Mouse (Mus musculus): ENCODE results near the gene Gm1673. TPM values are rescaled to one million over a fixed set of nuclear protein-coding genes. Genes with fewer than 3 reads are reported as not detected.

Gene Gm1673
- polyA plus RNA-seq, 1 experiment from 2014 or later, result 613 TPM

GRCm38 (mm10) chr5:33955868-33956267 lies 27.4 kb upstream of the Gm1673 start:
- WGBS, result 95% methylated on average over 4 of the region's 4 CpGs
- H3K27me3 ChIP-seq, result no peaks in the 10 kb centered on the region
- no peaks in the 10 kb centered on the region for H3K4me1 ChIP-seq (replicated peaks)
- H3K9me3 ChIP-seq, result peaks cover 13% of the 10 kb centered on the region
- H3K9ac ChIP-seq (replicated peaks), result no peak overlapping the region
- no peak overlapping the region for H3K4me2 ChIP-seq (replicated peaks)
- H3K36me3 ChIP-seq, result no peaks in the 10 kb centered on the region
- no peak for ATAC-seq
- H3K4me3 ChIP-seq (replicated peaks), result no peak overlapping the region
- H3K27ac ChIP-seq, result no peak overlapping the region

- Histone ChIP-seq H3K4me1 (replicated peaks) (no peaks in the 10 kb centered on the region), H3K4me2 (replicated peaks) (no peak overlapping the region), H3K27ac (no peak overlapping the region), H3K36me3 (no peaks in the 10 kb centered on the region), H3K9ac (replicated peaks) (no peak overlapping the region), H3K27me3 (no peaks in the 10 kb centered on the region), H3K4me3 (replicated peaks) (no peak overlapping the region), H3K9me3 (peaks cover 1% of the 10 kb centered on the region; the same call in 1 of the 2 replicates)
- ATAC-seq, result no peak
- 80% methylated on average over 4 of the region's 4 CpGs for WGBS
These were observed 23.9 kb upstream of the Gm1673 start for GRCm38 (mm10) chr5:33959382-33959781.

GRCm38 (mm10) chr5:33974736-33975135 lies 8.5 kb upstream of the Gm1673 start:
- Histone ChIP-seq H3K4me1 (replicated peaks) (no peaks in the 10 kb centered on the region), H3K27me3 (no peaks in the 10 kb centered on the region), H3K36me3 (peaks cover 4% of the 10 kb centered on the region; the same call in 1 of the 2 replicates), H3K9me3 (no peaks in the 10 kb centered on the region), H3K27ac (no peak overlapping the region), H3K9ac (replicated peaks) (no peak overlapping the region), H3K4me3 (replicated peaks) (no peak overlapping the region), H3K4me2 (replicated peaks) (no peak overlapping the region)
- whole genome bisulfite sequencing, result 63% methylated on average over 2 of the region's 2 CpGs
- ATAC-seq, result no peak

- Histone ChIP-seq H3K27me3 (no peaks in the 10 kb centered on the region), H3K4me2 (replicated peaks) (no peak overlapping the region), H3K27ac (no peak overlapping the region), H3K4me1 (replicated peaks) (peaks cover 2% of the 10 kb centered on the region), H3K36me3 (peaks cover 10% of the 10 kb centered on the region; the same call in 1 of the 2 replicates), H3K4me3 (replicated peaks) (no peak overlapping the region), H3K9ac (replicated peaks) (no peak overlapping the region), H3K9me3 (no peaks in the 10 kb centered on the region)
- WGBS, result 41% methylated on average over 3 of the region's 3 CpGs
- ATAC-seq, result no peak
These were observed 7.0 kb upstream of the Gm1673 start for GRCm38 (mm10) chr5:33976267-33976666.

- Histone ChIP-seq H3K4me2 (replicated peaks) (peak overlapping the region; percentile 81), H3K27me3 (no peaks in the 10 kb centered on the region), H3K4me3 (replicated peaks) (peak overlapping the region; percentile 87), H3K9ac (replicated peaks) (peak overlapping the region; percentile 94), H3K27ac (peak overlapping the region; percentile 94), H3K36me3 (peaks cover 25% of the 10 kb centered on the region), H3K4me1 (replicated peaks) (peaks cover 46% of the 10 kb centered on the region), H3K9me3 (no peaks in the 10 kb centered on the region)
- peak; percentile 65 for ATAC-seq
- 3% methylated on average over 26 of the region's 26 CpGs for WGBS
These were observed 438 bp upstream of the Gm1673 start for GRCm38 (mm10) chr5:33982731-33983259.

- Histone ChIP-seq H3K4me2 (replicated peaks) (peak overlapping the region; percentile 85), H3K27ac (peak overlapping the region; percentile 99)
These were observed 11.7 kb downstream of the Gm1673 start for GRCm38 (mm10) chr5:33994671-33995625.

GRCm38 (mm10) chr5:33995843-33996693 lies 12.8 kb downstream of the Gm1673 start, which contains the start of gene Nat8l:
Gene Nat8l (plus strand): TSS chr5:33995984.
- under 1% methylated on average over 89 of the region's 90 CpGs for WGBS

More at GRCm38 (mm10) chr5:33994671-33995625, 11.7 kb downstream of the Gm1673 start:
- H3K9me3 ChIP-seq, result no peaks in the 10 kb centered on the region
- peak; percentile 5; the same call in 1 of the 2 replicates for ATAC-seq
- peaks cover 40% of the 10 kb centered on the region for H3K4me1 ChIP-seq (replicated peaks)
- peak overlapping the region; percentile 90 for H3K9ac ChIP-seq (replicated peaks)
- 0 out of 2 replicates have a peak, but pooled peaks cover 6% of the 10 kb centered on the region for H3K27me3 ChIP-seq
- peaks cover 3% of the 10 kb centered on the region for H3K36me3 ChIP-seq
- H3K4me3 ChIP-seq (replicated peaks), result peak overlapping the region; percentile 90
- 25% methylated on average over 28 of the region's 28 CpGs for WGBS

GRCm38 (mm10) chr5:33996694-33997045 lies 13.4 kb downstream of the Gm1673 start:
- WGBS, result under 1% methylated on average over 46 of the region's 55 CpGs
- Histone ChIP-seq H3K4me1 (replicated peaks) (peaks cover 41% of the 10 kb centered on the region), H3K4me3 (replicated peaks) (peak overlapping the region; percentile 90)

More at GRCm38 (mm10) chr5:33995843-33996693, 12.8 kb downstream of the Gm1673 start, which contains the start of gene Nat8l:
- H3K27ac ChIP-seq, result peak within 1 kb of the TSS; percentile 99
- H3K9me3 ChIP-seq, result no peaks in the 10 kb centered on the region
- peaks cover 41% of the 10 kb centered on the region for H3K4me1 ChIP-seq (replicated peaks)
- H3K27me3 ChIP-seq, result 0 out of 2 replicates have a peak, but pooled peaks cover 6% of the 10 kb centered on the region
- ATAC-seq, result peak; percentile 90
- peak within 1 kb of the TSS; percentile 90 for H3K9ac ChIP-seq (replicated peaks)
- H3K4me2 ChIP-seq (replicated peaks), result peak within 1 kb of the TSS; percentile 85
- peaks cover 14% of the 10 kb centered on the region for H3K36me3 ChIP-seq
- peak within 1 kb of the TSS; percentile 90 for H3K4me3 ChIP-seq (replicated peaks)

GRCm38 (mm10) chr5:33997051-33997741 lies 14.0 kb downstream of the Gm1673 start:
- H3K4me2 ChIP-seq (replicated peaks), result peak overlapping the region; percentile 85
- H3K4me3 ChIP-seq (replicated peaks), result peak overlapping the region; percentile 90
- peak overlapping the region; percentile 90 for H3K9ac ChIP-seq (replicated peaks)
- peak overlapping the region; percentile 99 for H3K27ac ChIP-seq
- peaks cover 26% of the 10 kb centered on the region for H3K36me3 ChIP-seq
- peak; percentile 14 for ATAC-seq
- WGBS, result under 1% methylated on average over 79 of the region's 80 CpGs
- no peaks in the 10 kb centered on the region for H3K9me3 ChIP-seq
- H3K4me1 ChIP-seq (replicated peaks), result peaks cover 41% of the 10 kb centered on the region
- H3K27me3 ChIP-seq, result 0 out of 2 replicates have a peak, but pooled peaks cover 6% of the 10 kb centered on the region

More at GRCm38 (mm10) chr5:33996694-33997045, 13.4 kb downstream of the Gm1673 start:
- peak overlapping the region; percentile 85 for H3K4me2 ChIP-seq (replicated peaks)
- H3K27ac ChIP-seq, result peak overlapping the region; percentile 99
- peak overlapping the region; percentile 90 for H3K9ac ChIP-seq (replicated peaks)
- peaks cover 21% of the 10 kb centered on the region for H3K36me3 ChIP-seq
- peak; percentile 63 for ATAC-seq
- H3K9me3 ChIP-seq, result no peaks in the 10 kb centered on the region
- H3K27me3 ChIP-seq, result 0 out of 2 replicates have a peak, but pooled peaks cover 6% of the 10 kb centered on the region

- WGBS, result 74% methylated on average over 20 of the region's 20 CpGs
- ATAC-seq, result no peak
- peak overlapping the region; percentile 90 for H3K4me3 ChIP-seq (replicated peaks)
- H3K27ac ChIP-seq, result no peak overlapping the region
- peaks cover 29% of the 10 kb centered on the region for H3K36me3 ChIP-seq
- H3K4me2 ChIP-seq (replicated peaks), result peak overlapping the region; percentile 85
- H3K4me1 ChIP-seq (replicated peaks), result peaks cover 41% of the 10 kb centered on the region
- H3K9me3 ChIP-seq, result no peaks in the 10 kb centered on the region
- 0 out of 2 replicates have a peak, but pooled peaks cover 6% of the 10 kb centered on the region for H3K27me3 ChIP-seq
- H3K9ac ChIP-seq (replicated peaks), result peak overlapping the region; percentile 90
These were observed 14.7 kb downstream of the Gm1673 start for GRCm38 (mm10) chr5:33997829-33998504.

Data from midbrain, embryonic 13.5 days (tissue).